ENCODE assay signal across 13 mouse cellular contexts in the genomic region with DNA sequence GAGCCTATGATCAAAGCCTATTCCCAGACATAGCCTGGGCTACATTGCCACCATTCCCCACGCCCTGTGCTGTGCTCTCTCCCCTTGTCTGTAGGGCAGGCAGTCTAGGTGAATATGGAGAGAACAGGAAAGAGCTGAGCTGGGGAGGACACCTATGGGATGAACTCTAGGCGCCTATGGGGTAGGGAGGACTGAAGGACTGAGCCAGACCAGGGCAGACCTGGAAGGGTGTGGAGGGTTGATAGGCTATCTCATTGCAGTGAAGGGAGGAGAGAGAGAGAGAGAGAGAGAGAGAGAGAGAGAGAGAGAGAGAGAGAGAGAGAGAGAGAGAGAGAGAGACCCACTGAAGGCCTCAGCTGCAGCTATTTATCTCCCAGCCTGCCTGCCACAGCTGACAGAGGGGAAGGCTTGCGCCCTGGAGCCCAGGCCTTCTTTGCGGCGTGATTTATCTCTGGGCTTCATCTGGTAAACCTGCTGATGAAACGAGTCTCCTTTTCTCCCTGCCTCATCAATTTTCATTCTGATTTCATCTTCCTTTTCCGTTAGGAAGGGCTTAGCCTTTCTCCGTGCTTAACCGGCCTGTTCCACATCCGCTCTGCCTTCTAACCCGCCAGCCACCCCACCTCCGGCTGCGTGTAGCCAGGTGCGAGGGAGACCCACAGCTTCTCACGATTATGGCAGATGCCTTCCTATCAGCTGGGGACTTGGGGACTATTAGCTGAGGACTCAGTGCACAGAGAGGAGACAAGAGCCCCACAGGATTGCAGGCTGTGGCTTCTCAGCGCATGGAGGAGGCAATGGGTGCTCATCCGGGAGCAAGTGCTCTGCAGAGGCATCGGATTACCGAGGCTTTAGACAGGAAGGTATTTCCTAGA. TPM values are rescaled to one million over a fixed set of nuclear protein-coding genes. Genes with fewer than 3 reads are reported as not detected.
DNase-seq lines count a peak whose midpoint lies in the region; ATAC-seq lines count a peak whose summit lies in the region.
"Had no signal": no experiment of that assay in that cellular context is flagged by ENCODE, and none has a peak within 500 bp of the region (broad histone marks: within the 10 kb centered on the region; RNA-seq: fewer than 3 reads in every experiment).

No protein-coding gene starts in this region.

- H3K4me3 ChIP-seq in midbrain, embryonic 10.5 days, result no peak overlapping the region
- H3K4me3 ChIP-seq in midbrain, embryonic 11.5 days (ENCODE audit: low read depth, low read length), result no peak overlapping the region
- H3K4me3 ChIP-seq in hindbrain, embryonic 16.5 days (ENCODE audit: low read length), result no peak overlapping the region
- no peak overlapping the region for H3K4me3 ChIP-seq in neural tube, embryonic 13.5 days

- H3K36me3 ChIP-seq in midbrain, embryonic 10.5 days, result no peaks in the 10 kb centered on the region
- no peaks in the 10 kb centered on the region for H3K36me3 ChIP-seq in midbrain, embryonic 11.5 days (ENCODE audit: control insufficient read depth, insufficient read depth, low read length)
- H3K36me3 ChIP-seq in hindbrain, embryonic 16.5 days (ENCODE audit: control insufficient read depth, insufficient read depth, low read length), result 0 out of 2 replicates have a peak, but pooled peaks cover 2% of the 10 kb centered on the region
- no peaks in the 10 kb centered on the region for H3K36me3 ChIP-seq in neural tube, embryonic 13.5 days
- H3K36me3 ChIP-seq: G1E had no signal

- no peak overlapping the region for H3K4me2 ChIP-seq in midbrain, embryonic 11.5 days
- H3K4me2 ChIP-seq in hindbrain, embryonic 16.5 days (ENCODE audit: low read length), result no peak overlapping the region
- H3K4me2 ChIP-seq in neural tube, embryonic 13.5 days, result peak overlapping the region; percentile 18; the same call in 1 of the 2 replicates
- H3K4me2 ChIP-seq: lung, embryonic 14.5 days had no signal

- WGBS in midbrain, embryonic 10.5 days, result 58% methylated on average over 19 of the region's 19 CpGs
- WGBS in midbrain, embryonic 11.5 days, result 55% methylated on average over 19 of the region's 19 CpGs
- 40% methylated on average over 19 of the region's 19 CpGs for WGBS in hindbrain, embryonic 16.5 days
- WGBS in neural tube, embryonic 13.5 days, result 30% methylated on average over 19 of the region's 19 CpGs

- no peak overlapping the region for H3K9ac ChIP-seq in midbrain, embryonic 11.5 days (ENCODE audit: low read length)
- H3K9ac ChIP-seq in hindbrain, embryonic 16.5 days (ENCODE audit: low read depth, low read length), result peak overlapping the region; percentile 33; the same call in 1 of the 2 replicates
- peak overlapping the region; percentile 59 for H3K9ac ChIP-seq in neural tube, embryonic 13.5 days
- H3K9ac ChIP-seq: lung, embryonic 14.5 days had no signal

- no peak for ATAC-seq in midbrain, embryonic 11.5 days (ENCODE audit: low FRiP score)
- ATAC-seq in hindbrain, embryonic 16.5 days, result peak; percentile 53
- ATAC-seq in neural tube, embryonic 13.5 days (ENCODE audit: low read depth), result peak; percentile 82

- no peaks in the 10 kb centered on the region for H3K27me3 ChIP-seq in midbrain, embryonic 10.5 days (ENCODE audit: low read depth, poor library complexity, severe bottlenecking)
- H3K27me3 ChIP-seq in midbrain, embryonic 11.5 days (ENCODE audit: control insufficient read depth, insufficient read depth, low read length), result no peaks in the 10 kb centered on the region
- H3K27me3 ChIP-seq in hindbrain, embryonic 16.5 days (replicated peaks; ENCODE audit: control insufficient read depth, insufficient read depth, low read length), result no peaks in the 10 kb centered on the region
- no peaks in the 10 kb centered on the region for H3K27me3 ChIP-seq in neural tube, embryonic 13.5 days

- H3K4me1 ChIP-seq in midbrain, embryonic 10.5 days, result peaks cover 8% of the 10 kb centered on the region
- 0 out of 2 replicates have a peak, but pooled peaks cover 3% of the 10 kb centered on the region for H3K4me1 ChIP-seq in midbrain, embryonic 11.5 days (ENCODE audit: control insufficient read depth, insufficient read depth, low read length)
- H3K4me1 ChIP-seq in hindbrain, embryonic 16.5 days (ENCODE audit: control insufficient read depth, insufficient read depth, low read depth, low read length), result peaks cover 15% of the 10 kb centered on the region
- peaks cover 20% of the 10 kb centered on the region for H3K4me1 ChIP-seq in neural tube, embryonic 13.5 days (replicated peaks)

- H3K27ac ChIP-seq in midbrain, embryonic 10.5 days (replicated peaks), result peak overlapping the region; percentile 28
- no peak overlapping the region for H3K27ac ChIP-seq in midbrain, embryonic 11.5 days (ENCODE audit: low read depth, low read length)
- H3K27ac ChIP-seq in hindbrain, embryonic 16.5 days (ENCODE audit: low read depth, low read length), result peak overlapping the region; percentile 53
- H3K27ac ChIP-seq in neural tube, embryonic 13.5 days (replicated peaks), result peak overlapping the region; percentile 88

- H3K9me3 ChIP-seq in midbrain, embryonic 10.5 days (replicated peaks), result no peaks in the 10 kb centered on the region
- no peaks in the 10 kb centered on the region for H3K9me3 ChIP-seq in midbrain, embryonic 11.5 days (ENCODE audit: control insufficient read depth, low read length)
- H3K9me3 ChIP-seq in hindbrain, embryonic 16.5 days (ENCODE audit: control insufficient read depth, low read length), result no peaks in the 10 kb centered on the region
- H3K9me3 ChIP-seq in neural tube, embryonic 13.5 days, result no peaks in the 10 kb centered on the region
- H3K9me3 ChIP-seq: G1E had no signal

- peak; percentile 36 for DNase-seq in embryo, embryonic 10.5 days (ENCODE audit: low spot score)
- DNase-seq in embryo, embryonic 10 days (ENCODE audit: low spot score), result no peak
- DNase-seq in midbrain, embryonic 10.5 days (ENCODE audit: low spot score), result no peak
- no peak for DNase-seq in midbrain, embryonic 11.5 days (ENCODE audit: low spot score, missing footprints)
- DNase-seq in adrenal gland, adult (ENCODE audit: inconsistent age in 2 of 2, low spot score in 1 of 2), result no peak
- DNase-seq in urinary bladder, adult 18-20 months (ENCODE audit: low spot score in 2 of 2), result no peak
- DNase-seq: kidney, adult 11 months; layer of hippocampus, postnatal 36 days; lung, embryonic 14.5 days; spleen, adult 18-20 months had no signal

RNA-seq across cellular contexts. Expression of gene Lrrn2, which starts 48.2 kb away (rescaled TPM):
- polyA plus RNA-seq in midbrain, embryonic 10.5 days (2016; fragmentation: Nextera tagmentation; extraction: Ambion mirVana), result 7.6 and 10.2 TPM in 2 replicates
- 8.0 and 9.4 TPM in 2 replicates for polyA plus RNA-seq in midbrain, embryonic 11.5 days (2014; fragmentation: Nextera tagmentation; extraction: Ambion mirVana)
- 56.5 and 57.7 TPM in 2 replicates for polyA plus RNA-seq in hindbrain, embryonic 16.5 days (2015; fragmentation: Nextera tagmentation; extraction: Ambion mirVana)
- polyA plus RNA-seq in neural tube, embryonic 13.5 days (2015; fragmentation: Nextera tagmentation; extraction: Ambion mirVana), result 26.0 and 26.8 TPM in 2 replicates
- polyA plus RNA-seq: G1E had no signal
